Mouse (Mus musculus) CH12.LX (cell line): ENCODE data around the gene Dgkh. TPM values are rescaled to one million over a fixed set of nuclear protein-coding genes. Genes with fewer than 3 reads are reported as not detected.

Source experiments
- DNase-seq: peaks from one replicate; pipeline ENCODE4 v3.0.0-alpha.2; 2013; ENCODE audit errors: extremely low read depth
- H3K27ac ChIP-seq: 2 replicates; pipeline ENCODE4 v1.5.1; 2012; ENCODE audit warnings: low read depth, mild to moderate bottlenecking, control low read depth, moderate library complexity; ENCODE audit not compliant: insufficient read depth
- H3K27me3 ChIP-seq: replicated peaks from 2 replicates; pipeline ENCODE3; 2012; ENCODE audit warnings: inconsistent platforms
- H3K36me3 ChIP-seq, 2 experiments: replicated peaks in 1 of 2; 2 replicates each; pipeline versions ENCODE3 to v1.6.1; 2012; ENCODE audit warnings: inconsistent platforms in 1 of 2, low read length in 1 of 2, mild to moderate bottlenecking in 1 of 2, mixed read lengths in 1 of 2, moderate library complexity in 1 of 2; ENCODE audit not compliant: control insufficient read depth in 1 of 2, insufficient read depth in 1 of 2
- H3K4me1 ChIP-seq, 2 experiments: 2 replicates each; pipeline ENCODE4 v1.6.1; 2012; ENCODE audit warnings: inconsistent platforms in 1 of 2, moderate library complexity in 1 of 2; ENCODE audit not compliant: insufficient read depth in 2 of 2, control insufficient read depth in 1 of 2
- H3K4me2 ChIP-seq: 2 replicates; pipeline ENCODE4 v1.6.1; 2012; ENCODE audit warnings: low read depth, mild to moderate bottlenecking, control low read depth; ENCODE audit not compliant: poor library complexity, insufficient read depth, severe bottlenecking
- H3K4me3 ChIP-seq, 3 experiments: fragments of 150-350 bp in 1 of 3; sonication (generic) in 1 of 3; replicated peaks in 1 of 3; 2 replicates each; pipeline versions ENCODE3 to v1.5.1; 2011 to 2012; ENCODE audit warnings: low read depth in 2 of 3, low read length in 2 of 3, mild to moderate bottlenecking in 2 of 3, moderate library complexity in 2 of 3, control low read depth in 1 of 3, improper control_type of control experiment in 1 of 3, inconsistent platforms in 1 of 3, mixed read lengths in 1 of 3; ENCODE audit not compliant: poor library complexity in 1 of 3
- H3K79me2 ChIP-seq: replicated peaks from 2 replicates; pipeline ENCODE4 v1.6.1; 2012; ENCODE audit warnings: mild to moderate bottlenecking, moderate library complexity; ENCODE audit not compliant: control insufficient read depth, poor library complexity, insufficient read depth, severe bottlenecking; ENCODE audit errors: extremely low read depth
- H3K9ac ChIP-seq: 2 replicates; pipeline ENCODE4 v1.6.1; 2012; ENCODE audit warnings: low read depth, mild to moderate bottlenecking, control low read depth, moderate library complexity; ENCODE audit not compliant: insufficient read depth
- H3K9me3 ChIP-seq: replicated peaks from 2 replicates; pipeline ENCODE3; 2012; ENCODE audit warnings: low read length, inconsistent platforms, mixed read lengths
- BHLHE40 ChIP-seq: IDR thresholded peaks from 2 replicates; pipeline ENCODE4 v1.6.1; 2011; ENCODE audit warnings: mild to moderate bottlenecking, low read depth, low read length, improper control_type of control experiment
- CHD1 ChIP-seq: IDR thresholded peaks from 2 replicates; pipeline ENCODE4 v1.6.1; 2012; ENCODE audit warnings: low read depth, low read length, improper control_type of control experiment, inconsistent platforms
- CTCF ChIP-seq, 2 experiments: IDR thresholded peaks in 1 of 2; conservative IDR thresholded peaks in 1 of 2; 2 replicates each; pipeline ENCODE4 v1.5.1; 2011 to 2012; ENCODE audit warnings: low read depth in 2 of 2, low read length in 2 of 2, improper control_type of control experiment in 1 of 2, inconsistent platforms in 1 of 2, mild to moderate bottlenecking in 1 of 2, moderate library complexity in 1 of 2
- E2F4 ChIP-seq: IDR thresholded peaks from 2 replicates; pipeline ENCODE4 v1.6.1; 2011; ENCODE audit warnings: low read depth, low read length, improper control_type of control experiment; ENCODE audit not compliant: insufficient replicate concordance
- ELF1 ChIP-seq: IDR thresholded peaks from 2 replicates; pipeline ENCODE4 v1.6.1; 2014; ENCODE audit warnings: low read depth, mild to moderate bottlenecking, inconsistent platforms, low read length, improper control_type of control experiment
- GABPA ChIP-seq: IDR thresholded peaks from 2 replicates; pipeline ENCODE4 v1.6.1; 2012; ENCODE audit warnings: low read depth, low read length, improper control_type of control experiment, inconsistent platforms; ENCODE audit not compliant: insufficient replicate concordance
- HCFC1 ChIP-seq: IDR thresholded peaks from 2 replicates; pipeline ENCODE4 v1.6.1; 2012; ENCODE audit warnings: low read depth, mild to moderate bottlenecking, inconsistent platforms, low read length, improper control_type of control experiment
- IRF4 ChIP-seq: IDR thresholded peaks from 2 replicates; pipeline ENCODE4 v1.6.1; 2014; ENCODE audit warnings: low read depth, mild to moderate bottlenecking, inconsistent platforms, low read length, improper control_type of control experiment
- JUN ChIP-seq: IDR thresholded peaks from 2 replicates; pipeline ENCODE4 v1.6.1; 2011; ENCODE audit warnings: low read depth, mild to moderate bottlenecking, low read length, improper control_type of control experiment, moderate library complexity; ENCODE audit not compliant: insufficient read depth
- MAFK ChIP-seq: IDR thresholded peaks from 2 replicates; pipeline ENCODE4 v1.6.1; 2011; ENCODE audit warnings: low read length, improper control_type of control experiment; ENCODE audit not compliant: insufficient replicate concordance
- MAZ ChIP-seq: IDR thresholded peaks from 2 replicates; pipeline ENCODE4 v1.6.1; 2012; ENCODE audit warnings: low read depth, mild to moderate bottlenecking, inconsistent platforms, low read length, improper control_type of control experiment, moderate library complexity
- MEF2A ChIP-seq: IDR thresholded peaks from 2 replicates; pipeline ENCODE4 v1.6.1; 2014; ENCODE audit warnings: low read depth, mild to moderate bottlenecking, inconsistent platforms, low read length, improper control_type of control experiment, borderline replicate concordance
- POLR2A ChIP-seq: IDR thresholded peaks from 2 replicates; pipeline ENCODE4 v1.6.1; 2011; ENCODE audit warnings: low read depth, mild to moderate bottlenecking, improper control_type of control experiment, low read length
- SIN3A ChIP-seq: IDR thresholded peaks from 2 replicates; pipeline ENCODE4 v1.6.1; 2012; ENCODE audit warnings: low read length, improper control_type of control experiment, inconsistent platforms
- TBP ChIP-seq: conservative IDR thresholded peaks from 2 replicates; pipeline ENCODE4 v1.6.1; 2011; ENCODE audit warnings: low read depth, low read length, improper control_type of control experiment
- TCF12 ChIP-seq: IDR thresholded peaks from 2 replicates; pipeline ENCODE4 v1.6.1; 2014; ENCODE audit warnings: low read depth, mild to moderate bottlenecking, inconsistent platforms, low read length, improper control_type of control experiment
- UBTF ChIP-seq: IDR thresholded peaks from 2 replicates; pipeline ENCODE4 v1.6.1; 2012; ENCODE audit warnings: low read depth, mild to moderate bottlenecking, inconsistent platforms, low read length, improper control_type of control experiment, moderate library complexity
- ZKSCAN1 ChIP-seq: IDR thresholded peaks from 2 replicates; pipeline ENCODE4 v1.6.1; 2012; ENCODE audit warnings: low read depth, inconsistent platforms, low read length, improper control_type of control experiment, borderline replicate concordance
- dilution Hi-C: fragments of 300-500 bp; cut with MboI; formaldehyde crosslinking; loops from 2 replicates; pipeline ENCODE4 v1.14.3; 2020; ENCODE audit warnings: low sequenced_read_pairs; ENCODE audit not compliant: extremely low pct_unique_long_range_greater_than_20kb, extremely low pct_ligation_motif_present
- in situ Hi-C: fragments of 300-500 bp; cut with MboI; formaldehyde crosslinking; loops from 3 replicates; pipeline ENCODE4 v1.14.3; 2019; ENCODE audit warnings: low sequenced_read_pairs, low pct_ligation_motif_present, low pct_unique_long_range_greater_than_20kb, mixed read lengths
- polyA plus RNA-seq: library from polyadenylated mRNA; unstranded; fragments of >175 nt; gene quantifications from 2 replicates; pipeline ENCODE4 v1.2.1, GENCODE M21; 2012; ENCODE audit warnings: low read depth; ENCODE audit not compliant: insufficient read length
- total RNA-seq, 2 experiments: library from RNA; depleted of rRNA; stranded (reverse); fragments of 300-350 nt in 1 of 2; fragments of >200 nt in 1 of 2; gene quantifications; 2 replicates each; pipeline ENCODE4 v1.2.3; 2012 to 2014

Gene Dgkh
- total and polyA plus RNA-seq, 3 experiments, result 0.83 to 3.3 (median 2.4) TPM

GRCm38 (mm10) chr14:78526475-78526874, 206.1 kb downstream of the Dgkh start:
- in situ Hi-C loops, result no loop called here
- dilution Hi-C loops, result no loop called here
- TF ChIP-seq TCF12 (no peak), ELF1 (no peak), E2F4 (no peak), POLR2A (no peak), MEF2A (no peak), GABPA (no peak), BHLHE40 (no peak), UBTF (no peak), CTCF (conservative IDR thresholded peaks at IDR 0.05 in 1 of 2, IDR thresholded peaks at IDR 0.05 in 1 of 2; ENCODE audit: low read depth in 2 of 2, low read length in 2 of 2) (no peak), CHD1 (no peak), MAZ (no peak), JUN (no peak), ZKSCAN1 (no peak), MAFK (no peak), TBP (no peak), HCFC1 (no peak)

GRCm38 (mm10) chr14:78525611-78526457, 206.7 kb downstream of the Dgkh start:
- DNase-seq, result no peak
- H3K4me3 ChIP-seq, result no peak overlapping the region
- H3K9me3 ChIP-seq, result no peaks in the 10 kb centered on the region
- H3K9ac ChIP-seq, result no peak overlapping the region
- no peak for TF ChIP-seq MAZ
- TF ChIP-seq IRF4, result no peak
- TF ChIP-seq MEF2A, result no peak
- TF ChIP-seq UBTF, result no peak
- no peak for TF ChIP-seq JUN
- TF ChIP-seq SIN3A, result no peak
- in situ Hi-C loops (no loop called here), dilution Hi-C loops (no loop called here)
- H3K4me1 ChIP-seq, result peaks cover 0 to 40% of the 10 kb centered on the region in 2 experiments; a peak in 2 of 4 replicates
- H3K27ac ChIP-seq, result no peak overlapping the region
- H3K36me3 ChIP-seq, result peaks cover 0 to 7% of the 10 kb centered on the region in 2 experiments
- H3K79me2 ChIP-seq, result no peaks in the 10 kb centered on the region
- no peaks in the 10 kb centered on the region for H3K27me3 ChIP-seq
- no peak overlapping the region for H3K4me2 ChIP-seq

More at GRCm38 (mm10) chr14:78526475-78526874, 206.1 kb downstream of the Dgkh start:
- no peak overlapping the region for H3K4me2 ChIP-seq
- DNase-seq, result no peak
- H3K79me2 ChIP-seq, result no peaks in the 10 kb centered on the region
- peaks cover 0 to 7% of the 10 kb centered on the region in 2 experiments for H3K36me3 ChIP-seq
- H3K9ac ChIP-seq, result no peak overlapping the region
- peaks cover 0 to 42% of the 10 kb centered on the region in 2 experiments; a peak in 2 of 4 replicates for H3K4me1 ChIP-seq
- no peak overlapping the region for H3K27ac ChIP-seq
- H3K27me3 ChIP-seq, result no peaks in the 10 kb centered on the region
- H3K4me3 ChIP-seq, result no peak overlapping the region
- no peaks in the 10 kb centered on the region for H3K9me3 ChIP-seq
